Mouse (Mus musculus): Measurements from ENCODE around the gene Bmp4. TPM values are rescaled to one million over a fixed set of nuclear protein-coding genes. Genes with fewer than 3 reads are reported as not detected.

Gene Bmp4
- polyA plus RNA-seq, 1 experiment from 2014 or later, result 23.3 TPM

DNA sequence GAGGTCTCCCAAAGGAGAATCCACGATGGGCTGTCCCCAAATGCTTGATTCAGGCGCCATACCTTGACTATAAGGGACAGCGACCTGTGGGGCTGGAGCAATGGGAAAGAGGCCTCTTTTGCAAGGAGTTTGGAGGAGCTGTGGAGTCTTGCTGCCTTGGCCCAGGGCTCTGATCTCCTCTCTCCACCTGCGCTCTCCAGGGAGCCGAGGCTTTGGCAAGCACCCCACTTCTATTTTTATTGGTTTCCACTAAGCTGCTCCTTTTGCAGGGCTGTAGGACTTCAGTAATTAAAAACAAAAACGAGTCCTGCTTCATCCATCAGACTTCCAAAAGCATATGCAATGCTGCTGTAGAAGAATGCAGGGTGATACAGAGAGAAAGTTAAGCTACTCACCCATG, 9.0 kb downstream of the Bmp4 start:
- Histone ChIP-seq H3K4me3 (ENCODE audit: low read depth, low read length) (no peak overlapping the region), H3K4me2 (replicated peaks; ENCODE audit: low read depth) (no peak overlapping the region), H3K9me3 (ENCODE audit: control insufficient read depth, low read length) (no peaks in the 10 kb centered on the region), H3K27ac (replicated peaks) (no peak overlapping the region), H3K9ac (ENCODE audit: low read length) (no peak overlapping the region), H3K27me3 (ENCODE audit: control insufficient read depth, insufficient read depth, low read length) (no peaks in the 10 kb centered on the region), H3K36me3 (ENCODE audit: control insufficient read depth, insufficient read depth, low read length) (no peaks in the 10 kb centered on the region), H3K4me1 (replicated peaks; ENCODE audit: control insufficient read depth, insufficient read depth) (peaks cover 4% of the 10 kb centered on the region; the same call in 1 of the 2 replicates)
- DNase-seq (ENCODE audit: low spot score) (no peak), ATAC-seq (ENCODE audit: low FRiP score, low TSS enrichment) (no peak)
- TF ChIP-seq EP300 (optimal IDR thresholded peaks at IDR 0.05), result no peak
- no peak for TF ChIP-seq CTCF (IDR thresholded peaks at IDR 0.05; ENCODE audit: low read depth)
- 59% methylated on average over 6 of the region's 6 CpGs for WGBS

DNA sequence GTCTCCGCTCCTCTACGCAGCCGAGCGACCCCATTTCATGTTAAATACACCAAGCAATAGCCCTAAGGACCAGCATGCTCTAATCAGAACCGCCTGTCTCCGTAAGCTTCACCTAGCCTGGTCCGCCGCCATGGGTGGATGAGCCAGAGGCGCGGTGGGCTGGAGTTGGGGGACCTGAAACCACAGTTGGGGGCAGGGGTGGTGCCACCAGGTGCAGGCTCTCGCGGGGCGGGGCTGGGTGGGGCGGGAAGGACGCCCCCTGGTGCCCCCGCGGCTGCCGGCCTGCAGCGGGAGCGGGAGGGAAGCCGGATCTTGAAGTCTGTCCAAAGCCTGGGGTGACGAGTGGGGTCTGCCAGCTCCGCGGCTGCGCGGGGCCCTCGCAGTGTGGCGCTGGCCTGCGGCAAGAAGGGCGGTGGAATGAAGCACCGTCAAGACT, 10.2 kb downstream of the Bmp4 start:
- peak; percentile 31 for DNase-seq (ENCODE audit: low spot score)
- Histone ChIP-seq H3K27ac (replicated peaks) (no peak overlapping the region), H3K36me3 (ENCODE audit: control insufficient read depth, insufficient read depth, low read length) (no peaks in the 10 kb centered on the region), H3K27me3 (ENCODE audit: control insufficient read depth, insufficient read depth, low read length) (no peaks in the 10 kb centered on the region), H3K4me1 (replicated peaks; ENCODE audit: control insufficient read depth, insufficient read depth) (peaks cover 4% of the 10 kb centered on the region; the same call in 1 of the 2 replicates), H3K9ac (ENCODE audit: low read length) (peak overlapping the region; percentile 54), H3K9me3 (ENCODE audit: control insufficient read depth, low read length) (no peaks in the 10 kb centered on the region), H3K4me3 (ENCODE audit: low read depth, low read length) (peak overlapping the region; percentile 27), H3K4me2 (replicated peaks; ENCODE audit: low read depth) (peak overlapping the region; percentile 52)
- ATAC-seq (ENCODE audit: low FRiP score, low TSS enrichment), result no peak
- WGBS, result 20% methylated on average over 31 of the region's 31 CpGs
- peak; percentile 46 for TF ChIP-seq CTCF (IDR thresholded peaks at IDR 0.05; ENCODE audit: low read depth)
- no peak for TF ChIP-seq EP300 (optimal IDR thresholded peaks at IDR 0.05)

DNA sequence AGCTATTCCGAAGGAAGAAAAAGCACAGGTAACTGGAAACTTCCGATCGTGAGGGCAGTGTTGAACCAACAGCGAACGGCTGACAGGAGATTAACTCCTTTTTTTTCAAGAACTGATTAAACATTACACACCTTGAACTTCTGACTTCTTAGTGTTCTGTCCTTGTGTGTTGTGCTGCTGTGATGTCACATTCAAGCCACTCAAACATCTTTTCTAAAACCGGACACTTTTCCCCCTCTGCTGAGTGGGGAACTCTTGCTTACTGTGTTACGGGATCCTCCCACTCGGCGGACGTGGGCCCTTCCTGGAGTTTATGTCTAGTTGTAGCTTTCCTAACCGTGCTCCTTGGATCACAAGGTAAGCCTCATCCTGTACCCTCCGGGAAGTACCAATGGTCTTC, 11.2 kb downstream of the Bmp4 start, which contains the start of gene Gm15217:
Gene Gm15217, plus strand, starts transcription at position 130 of the 400 bp plus-strand sequence.
- no peak within 1 kb of the TSS for H3K27ac ChIP-seq (replicated peaks)

DNA sequence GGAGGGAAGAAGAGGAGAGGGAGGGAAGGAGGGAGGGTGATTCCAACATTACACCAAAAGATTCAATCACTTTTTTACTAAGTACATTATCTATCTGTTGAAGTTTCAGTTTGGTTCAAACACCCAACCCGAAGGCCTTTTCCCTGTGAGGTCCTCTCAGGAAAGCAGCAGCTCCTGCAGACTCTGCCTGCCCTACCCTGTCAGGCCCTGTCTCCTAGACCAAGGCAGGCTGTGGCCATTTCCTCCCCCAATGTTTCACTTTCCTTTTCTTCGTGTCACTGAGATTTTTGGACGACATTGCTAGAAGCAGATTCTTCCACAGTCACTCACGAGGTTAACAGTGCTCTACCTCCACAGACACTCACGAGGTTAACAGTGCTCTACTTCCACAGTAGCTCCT, 14.7 kb downstream of the Bmp4 start:
- H3K4me3 ChIP-seq (ENCODE audit: low read depth, low read length), result no peak overlapping the region
- TF ChIP-seq CTCF (IDR thresholded peaks at IDR 0.05; ENCODE audit: low read depth) (no peak), EP300 (optimal IDR thresholded peaks at IDR 0.05) (no peak)
- no peaks in the 10 kb centered on the region for H3K9me3 ChIP-seq (ENCODE audit: control insufficient read depth, low read length)
- H3K9ac ChIP-seq (ENCODE audit: low read length), result no peak overlapping the region
- H3K4me2 ChIP-seq (replicated peaks; ENCODE audit: low read depth), result no peak overlapping the region
- H3K4me1 ChIP-seq (replicated peaks; ENCODE audit: control insufficient read depth, insufficient read depth), result peaks cover 4% of the 10 kb centered on the region; the same call in 1 of the 2 replicates
- no peaks in the 10 kb centered on the region for H3K27me3 ChIP-seq (ENCODE audit: control insufficient read depth, insufficient read depth, low read length)
- 69% methylated on average over 5 of the region's 5 CpGs for WGBS
- ATAC-seq (ENCODE audit: low FRiP score, low TSS enrichment), result no peak
- DNase-seq (ENCODE audit: low spot score), result no peak
- no peak overlapping the region for H3K27ac ChIP-seq (replicated peaks)
- H3K36me3 ChIP-seq (ENCODE audit: control insufficient read depth, insufficient read depth, low read length), result no peaks in the 10 kb centered on the region

More for the DNA sequence above, 11.2 kb downstream of the Bmp4 start, which contains the start of gene Gm15217:
- Histone ChIP-seq H3K9ac (ENCODE audit: low read length) (no peak within 1 kb of the TSS), H3K4me1 (replicated peaks; ENCODE audit: control insufficient read depth, insufficient read depth) (peaks cover 4% of the 10 kb centered on the region; the same call in 1 of the 2 replicates), H3K27me3 (ENCODE audit: control insufficient read depth, insufficient read depth, low read length) (no peaks in the 10 kb centered on the region), H3K4me2 (replicated peaks; ENCODE audit: low read depth) (peak within 1 kb of the TSS; percentile 52), H3K9me3 (ENCODE audit: control insufficient read depth, low read length) (no peaks in the 10 kb centered on the region), H3K36me3 (ENCODE audit: control insufficient read depth, insufficient read depth, low read length) (no peaks in the 10 kb centered on the region), H3K4me3 (ENCODE audit: low read depth, low read length) (peak within 1 kb of the TSS; percentile 27)
- ATAC-seq (ENCODE audit: low FRiP score, low TSS enrichment), result no peak
- DNase-seq (ENCODE audit: low spot score), result no peak
- WGBS, result 57% methylated on average over 12 of the region's 12 CpGs
- no peak for TF ChIP-seq CTCF (IDR thresholded peaks at IDR 0.05; ENCODE audit: low read depth)
- no peak for TF ChIP-seq EP300 (optimal IDR thresholded peaks at IDR 0.05)

DNA sequence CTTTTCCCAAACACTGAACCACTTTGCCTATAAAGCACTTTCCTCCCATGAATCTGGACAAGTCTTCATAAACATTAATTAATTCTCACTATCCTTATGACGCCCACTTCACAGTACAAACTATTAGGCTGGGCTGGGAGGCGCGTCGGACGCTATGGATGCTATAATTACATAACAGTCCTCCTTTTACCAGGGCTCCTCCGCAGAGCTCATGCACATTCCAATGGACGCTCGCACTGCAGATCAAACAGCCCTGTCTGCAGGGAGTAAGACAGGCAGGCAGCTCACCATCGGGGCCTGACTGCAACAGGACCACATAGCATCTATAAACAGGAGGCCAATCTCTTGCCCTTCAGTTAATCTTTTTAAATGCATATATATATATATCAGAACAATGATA, 18.0 kb downstream of the Bmp4 start:
- no peaks in the 10 kb centered on the region for H3K4me1 ChIP-seq (replicated peaks; ENCODE audit: control insufficient read depth, insufficient read depth)
- no peaks in the 10 kb centered on the region for H3K27me3 ChIP-seq (ENCODE audit: control insufficient read depth, insufficient read depth, low read length)
- H3K27ac ChIP-seq (replicated peaks), result no peak overlapping the region
- TF ChIP-seq CTCF (IDR thresholded peaks at IDR 0.05; ENCODE audit: low read depth), result no peak
- TF ChIP-seq EP300 (optimal IDR thresholded peaks at IDR 0.05), result no peak
- no peak for ATAC-seq (ENCODE audit: low FRiP score, low TSS enrichment)
- no peaks in the 10 kb centered on the region for H3K36me3 ChIP-seq (ENCODE audit: control insufficient read depth, insufficient read depth, low read length)
- H3K4me2 ChIP-seq (replicated peaks; ENCODE audit: low read depth), result no peak overlapping the region
- WGBS, result 33% methylated on average over 9 of the region's 9 CpGs
- no peaks in the 10 kb centered on the region for H3K9me3 ChIP-seq (ENCODE audit: control insufficient read depth, low read length)
- DNase-seq (ENCODE audit: low spot score), result no peak
- H3K9ac ChIP-seq (ENCODE audit: low read length), result no peak overlapping the region
- H3K4me3 ChIP-seq (ENCODE audit: low read depth, low read length), result no peak overlapping the region

DNA sequence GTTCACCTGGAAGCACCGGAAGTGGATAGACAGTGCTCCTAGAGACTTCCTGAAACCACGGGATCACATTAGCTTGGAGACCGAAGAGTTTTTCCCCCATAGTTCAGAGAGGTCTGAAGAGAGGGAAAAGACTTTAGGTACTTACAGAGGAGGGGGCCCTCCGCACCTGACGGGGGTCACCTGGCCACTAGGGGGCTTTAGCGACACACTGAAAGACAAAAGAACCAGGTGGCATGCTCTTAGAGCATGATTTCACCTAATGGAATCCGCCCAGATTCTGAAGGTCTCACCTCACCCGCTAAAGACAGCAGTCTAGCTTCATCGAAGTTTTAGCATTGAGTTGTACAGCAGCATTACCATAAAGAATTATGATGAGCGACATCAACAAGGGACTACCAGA, 27.3 kb downstream of the Bmp4 start:
- Histone ChIP-seq H3K9me3 (ENCODE audit: control insufficient read depth, low read length) (no peaks in the 10 kb centered on the region), H3K27me3 (ENCODE audit: control insufficient read depth, insufficient read depth, low read length) (no peaks in the 10 kb centered on the region), H3K27ac (replicated peaks) (no peak overlapping the region), H3K9ac (ENCODE audit: low read length) (no peak overlapping the region), H3K36me3 (ENCODE audit: control insufficient read depth, insufficient read depth, low read length) (no peaks in the 10 kb centered on the region), H3K4me1 (replicated peaks; ENCODE audit: control insufficient read depth, insufficient read depth) (no peaks in the 10 kb centered on the region), H3K4me3 (ENCODE audit: low read depth, low read length) (no peak overlapping the region), H3K4me2 (replicated peaks; ENCODE audit: low read depth) (no peak overlapping the region)
- no peak for TF ChIP-seq EP300 (optimal IDR thresholded peaks at IDR 0.05)
- peak; percentile 39; the same call in 1 of the 2 replicates for TF ChIP-seq CTCF (IDR thresholded peaks at IDR 0.05; ENCODE audit: low read depth)
- DNase-seq (ENCODE audit: low spot score), result no peak
- no peak for ATAC-seq (ENCODE audit: low FRiP score, low TSS enrichment)
- WGBS, result 31% methylated on average over 10 of the region's 10 CpGs
